Mouse (Mus musculus): Measurements from ENCODE around the gene Rasl11a.
"Not testable (repeated sequence)": the region's sequence is repeated elsewhere in the genome, so short reads cannot be mapped to it uniquely, and the experiment has no call there.

The Rasl11a gene

DNA sequence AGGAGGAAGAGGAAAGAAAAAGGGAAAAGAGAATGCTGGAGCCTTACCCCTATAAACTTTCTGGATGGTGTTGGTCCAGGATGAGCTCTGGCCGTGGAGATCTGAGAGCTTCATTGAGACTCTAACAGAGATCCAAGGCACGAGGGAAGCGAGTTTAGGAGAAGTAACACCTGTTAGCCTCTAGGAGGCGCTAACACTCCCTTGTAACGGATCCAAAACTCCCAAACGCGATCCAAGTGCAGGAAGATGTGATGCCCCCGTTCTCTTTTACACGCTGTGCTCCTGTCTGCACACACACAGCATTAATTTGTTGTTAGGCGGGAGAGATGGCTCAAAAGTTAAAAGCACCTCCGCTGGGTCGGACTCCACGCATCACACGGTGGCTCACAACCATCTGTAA lies 46.3 kb downstream of the Rasl11a start:
- in situ Hi-C loops (cut with MboI; ENCODE audit: low sequenced_read_pairs) = no loop called here

DNA sequence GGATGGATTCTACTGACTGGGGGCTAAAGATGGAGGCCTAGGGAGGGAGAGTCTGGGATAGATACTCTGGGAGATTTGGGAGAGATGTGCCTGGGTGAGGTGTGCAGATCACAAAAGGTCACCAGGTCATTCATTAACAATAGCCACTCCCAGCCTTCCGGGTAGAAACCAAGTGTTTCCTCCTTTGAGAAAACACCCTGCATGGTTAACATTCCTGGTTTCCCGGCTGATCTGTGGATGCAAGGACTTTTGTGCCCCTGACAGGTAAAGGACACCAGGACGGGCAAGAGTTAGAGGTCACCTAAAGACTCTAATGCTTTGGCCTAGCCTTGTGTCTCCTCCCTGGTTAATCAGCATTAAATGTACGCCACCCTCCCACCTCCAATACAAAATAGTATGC lies 48.0 kb downstream of the Rasl11a start:
- in situ Hi-C loops (cut with MboI; ENCODE audit: low sequenced_read_pairs) = no loop called here

DNA sequence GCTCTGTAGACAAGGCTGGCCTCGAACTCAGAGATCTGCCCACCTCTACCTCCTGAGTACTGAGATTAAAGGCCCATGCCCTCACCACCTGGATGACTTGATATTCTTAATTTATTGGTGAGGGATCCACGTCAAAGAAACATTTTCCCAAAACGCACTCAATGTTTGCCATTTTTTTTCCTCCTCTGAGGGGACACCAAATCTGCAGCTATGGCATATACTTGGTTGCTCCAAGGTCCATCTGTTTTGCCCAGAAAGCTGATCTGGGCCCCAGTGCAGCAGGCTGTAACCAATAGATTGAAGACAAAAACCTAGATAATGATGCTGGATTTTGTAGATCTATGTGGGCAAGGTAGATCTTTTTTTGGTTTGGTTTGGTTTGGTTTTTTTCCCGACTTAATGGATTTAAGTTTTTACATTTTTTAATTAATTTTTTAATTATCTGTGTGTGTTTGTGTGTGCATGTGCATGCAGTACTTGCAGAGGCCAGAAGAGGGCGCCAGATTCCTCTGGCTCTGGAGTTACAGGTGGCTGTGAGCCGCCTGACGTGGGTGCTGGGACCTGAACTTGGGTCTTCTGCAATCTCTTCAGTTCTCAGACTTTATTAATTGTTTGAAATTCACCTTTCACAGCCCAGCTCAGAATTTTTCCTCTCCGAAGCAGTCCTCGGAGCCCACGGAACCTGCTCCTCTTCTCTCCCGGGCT lies 48.8 kb downstream of the Rasl11a start:
- in situ Hi-C loops (cut with MboI; ENCODE audit: low sequenced_read_pairs) = no loop called here

DNA sequence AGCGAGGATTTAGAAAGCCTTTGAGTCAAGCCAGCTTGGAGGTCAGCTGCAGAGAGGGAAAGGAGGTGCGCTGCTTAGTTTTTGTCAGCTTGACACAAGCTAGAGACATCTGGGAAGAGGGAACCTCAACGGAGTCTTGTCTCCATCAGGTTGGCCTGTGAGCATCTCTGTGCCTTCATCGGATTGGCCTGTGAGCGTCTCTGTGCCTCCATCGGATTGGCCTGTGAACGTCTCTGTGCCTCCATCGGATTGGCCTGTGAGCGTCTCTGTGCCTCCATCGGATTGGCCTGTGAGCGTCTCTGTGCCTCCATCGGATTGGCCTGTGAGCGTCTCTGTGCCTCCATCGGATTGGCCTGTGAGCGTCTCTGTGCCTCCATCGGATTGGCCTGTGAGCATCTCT lies 50.8 kb downstream of the Rasl11a start:
- in situ Hi-C loops (cut with MboI; ENCODE audit: low sequenced_read_pairs) = not testable (repeated sequence)

DNA sequence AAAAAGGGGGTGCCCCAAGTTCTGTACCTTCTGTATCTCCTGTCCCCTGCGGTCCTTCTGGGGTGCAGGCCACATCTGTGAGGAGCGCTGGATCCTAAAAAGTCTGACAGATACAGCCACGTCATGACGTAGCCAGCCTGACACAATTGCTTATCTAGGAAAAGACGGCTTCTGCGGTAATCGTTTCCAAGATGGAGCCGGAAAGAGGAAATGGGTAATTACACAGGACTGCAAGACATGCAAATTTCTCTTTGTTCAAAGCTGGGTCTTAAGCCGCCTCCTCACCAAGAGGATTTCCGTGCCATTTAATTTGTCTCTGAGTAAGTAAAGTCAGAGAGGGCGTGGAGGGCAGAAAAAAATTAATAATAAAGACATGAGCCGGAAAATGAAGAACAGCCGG lies 52.1 kb downstream of the Rasl11a start:
- in situ Hi-C loops (cut with MboI; ENCODE audit: low sequenced_read_pairs) = no loop called here
